Mouse (Mus musculus): Measurements from ENCODE around the gene Olfr520. TPM values are rescaled to one million over a fixed set of nuclear protein-coding genes. Genes with fewer than 3 reads are reported as not detected.

The Olfr520 gene
- polyA plus RNA-seq (2012; rRNA removed), result not detected in 2 replicates

DNA sequence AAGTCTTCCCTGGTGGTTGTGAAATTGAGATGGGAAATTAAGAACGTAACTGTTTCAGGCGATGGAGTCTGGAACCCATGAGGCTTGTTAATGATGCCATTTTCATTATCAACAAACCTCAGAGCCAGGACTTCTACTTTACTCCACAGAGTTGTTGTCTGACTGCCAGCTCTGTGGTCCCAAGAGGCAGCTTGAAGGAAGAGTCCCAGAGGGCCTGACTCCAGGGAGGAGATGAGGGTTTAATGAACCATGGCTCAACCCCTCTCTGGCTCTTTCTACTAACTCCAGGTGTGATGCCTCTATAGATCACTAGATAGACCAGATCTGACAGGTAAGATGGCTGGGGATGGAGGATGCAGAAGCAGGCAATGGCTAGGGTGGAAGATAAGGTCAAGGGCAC lies at the start of gene Olfr520:
Gene Olfr520, plus strand, starts transcription at position 301 of the 400 bp plus-strand sequence.

DNA sequence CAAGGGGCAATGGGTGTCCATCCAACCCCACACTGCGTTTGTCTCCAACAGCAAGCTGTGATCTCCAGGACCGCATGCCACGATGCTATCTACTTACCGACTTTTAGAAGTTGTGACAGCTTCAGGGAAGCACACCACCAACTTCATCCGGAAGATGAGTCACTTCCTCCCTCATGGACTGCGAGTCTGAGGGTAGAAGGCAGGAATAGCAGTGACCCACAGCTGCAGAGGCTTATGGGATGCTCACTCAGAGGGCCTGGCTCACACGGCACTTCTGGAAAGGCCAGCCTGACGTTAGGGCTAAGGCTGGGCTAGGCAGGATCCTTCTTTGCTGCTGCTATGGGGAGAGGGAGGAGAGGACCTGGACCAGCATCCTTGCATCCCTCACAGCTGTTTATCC lies 18.9 kb upstream of the Olfr520 start, which contains the start of gene Slco2b1:
Gene Slco2b1, minus strand, starts transcription at position 175 of the 400 bp plus-strand sequence.

GRCm38 (mm10) chr7:99763207-99763606 lies 33.1 kb downstream of the Olfr520 start, which contains the start of gene Olfr521:
Gene Olfr521 (plus strand): TSS chr7:99763507.

Other genes starting within 250 kb of the Olfr520 start
- 907 and 1,012 TPM in 2 replicates for gene Rps3, start 246.5 kb upstream of the Olfr520 start, polyA plus RNA-seq (2012; rRNA removed)
- gene Arrb1, start 194.8 kb upstream of the Olfr520 start, polyA plus RNA-seq (2012; rRNA removed), result 204 and 251 TPM in 2 replicates
- gene Tpbgl, start 103.2 kb upstream of the Olfr520 start, polyA plus RNA-seq (2012; rRNA removed), result 0.07 and 0.11 TPM in 2 replicates
- 0.09 and 0.11 TPM in 2 replicates for gene Slco2b1, start 18.9 kb upstream of the Olfr520 start, polyA plus RNA-seq (2012; rRNA removed)
- not detected in 2 replicates for gene Olfr521, start 33.2 kb downstream of the Olfr520 start, polyA plus RNA-seq (2012; rRNA removed)
- 4.0 and 4.7 TPM in 2 replicates for gene Neu3, start 98.1 kb downstream of the Olfr520 start, polyA plus RNA-seq (2012; rRNA removed)
- 0.01 and 0.06 TPM in 2 replicates for gene Xrra1, start 128.8 kb downstream of the Olfr520 start, polyA plus RNA-seq (2012; rRNA removed)
- 48.9 and 50.8 TPM in 2 replicates for gene Spcs2, start 133.2 kb downstream of the Olfr520 start, polyA plus RNA-seq (2012; rRNA removed)